Mouse (Mus musculus) embryo, embryonic 11 days (tissue): ENCODE results near the gene Slc7a8.

ENCODE experiments used
- DNase-seq: peaks from one replicate; pipeline ENCODE4 v3.0.0-alpha.2; 2015

Slc7a8 gene

GRCm38 (mm10) chr14:54735221-54735620, 46.5 kb downstream of the Slc7a8 start:
- DNase-seq: no peak

GRCm38 (mm10) chr14:54734004-54734403, 47.7 kb downstream of the Slc7a8 start:
- DNase-seq: no peak

GRCm38 (mm10) chr14:54732206-54732605, 49.5 kb downstream of the Slc7a8 start:
- no peak for DNase-seq

- DNase-seq: no peak
Observed at GRCm38 (mm10) chr14:54730305-54730704, 51.4 kb downstream of the Slc7a8 start.

- no peak for DNase-seq
Observed at GRCm38 (mm10) chr14:54728823-54729653, 52.7 kb downstream of the Slc7a8 start.

GRCm38 (mm10) chr14:54727565-54727964, 54.2 kb downstream of the Slc7a8 start:
- DNase-seq: no peak

- DNase-seq: no peak
Observed at GRCm38 (mm10) chr14:54724049-54724448, 57.7 kb downstream of the Slc7a8 start.

- no peak for DNase-seq
Observed at GRCm38 (mm10) chr14:54721711-54722110, 60.0 kb downstream of the Slc7a8 start.

- no peak for DNase-seq
Observed at GRCm38 (mm10) chr14:54720654-54721350, 60.9 kb downstream of the Slc7a8 start.

- DNase-seq: no peak
Observed at GRCm38 (mm10) chr14:54720041-54720440, 61.7 kb downstream of the Slc7a8 start.

- no peak for DNase-seq
Observed at GRCm38 (mm10) chr14:54715402-54715801, 66.3 kb downstream of the Slc7a8 start.

GRCm38 (mm10) chr14:54714617-54715081, 67.1 kb downstream of the Slc7a8 start:
- DNase-seq: peak; percentile 17

- peak; percentile 91 for DNase-seq
Observed at GRCm38 (mm10) chr14:54714121-54714520, 67.6 kb downstream of the Slc7a8 start.

- no peak for DNase-seq
Observed at GRCm38 (mm10) chr14:54712861-54713260, 68.9 kb downstream of the Slc7a8 start.

GRCm38 (mm10) chr14:54712074-54712473, 69.7 kb downstream of the Slc7a8 start, which contains the start of gene Cebpe:
Gene Cebpe (minus strand): TSS chr14:54712174.
- DNase-seq: no peak

GRCm38 (mm10) chr14:54709054-54709453, 72.7 kb downstream of the Slc7a8 start:
- no peak for DNase-seq

- no peak for DNase-seq
Observed at GRCm38 (mm10) chr14:54706589-54707320, 75.0 kb downstream of the Slc7a8 start.

- no peak for DNase-seq
Observed at GRCm38 (mm10) chr14:54705844-54706243, 75.9 kb downstream of the Slc7a8 start.

GRCm38 (mm10) chr14:54703207-54703606, 78.5 kb downstream of the Slc7a8 start:
- no peak for DNase-seq

- DNase-seq: peak; percentile 80
Observed at GRCm38 (mm10) chr14:54701298-54701697, 80.4 kb downstream of the Slc7a8 start.

GRCm38 (mm10) chr14:54699586-54699985, 82.2 kb downstream of the Slc7a8 start:
- DNase-seq: no peak

GRCm38 (mm10) chr14:54698733-54699132, 83.0 kb downstream of the Slc7a8 start, which contains the start of gene Gm29776:
Gene Gm29776 (minus strand): TSS chr14:54698833.
- DNase-seq: no peak

GRCm38 (mm10) chr14:54696752-54697151, 85.0 kb downstream of the Slc7a8 start:
- DNase-seq: no peak
